Mouse (Mus musculus) thymus, postnatal 0 days (tissue): ENCODE results near the gene AW011738. TPM values are rescaled to one million over a fixed set of nuclear protein-coding genes. Genes with fewer than 3 reads are reported as not detected.
A peak's percentile ranks its signal among the peaks of the same experiment; 100 is the strongest.

Source experiments
- DNase-seq: peaks from one replicate; pipeline ENCODE4 v3.0.0-alpha.2; 2015; ENCODE audit warnings: low spot score
- microRNA-seq: library from miRNA; unstranded; fragments of <30 nt; microRNA quantifications from one replicate; pipeline ENCODE4, GENCODE M21; 2016; ENCODE audit warnings: borderline number of aligned reads
- polyA plus RNA-seq: library from polyadenylated mRNA; unstranded; fragments of >200 nt; fragmentation: Nextera tagmentation; extraction: Ambion mirVana; gene quantifications from 2 replicates; pipeline ENCODE4 v1.2.1, GENCODE M21; 2015

The AW011738 gene
- polyA plus RNA-seq, 1 experiment from 2014 or later = 11.9 TPM

DNA sequence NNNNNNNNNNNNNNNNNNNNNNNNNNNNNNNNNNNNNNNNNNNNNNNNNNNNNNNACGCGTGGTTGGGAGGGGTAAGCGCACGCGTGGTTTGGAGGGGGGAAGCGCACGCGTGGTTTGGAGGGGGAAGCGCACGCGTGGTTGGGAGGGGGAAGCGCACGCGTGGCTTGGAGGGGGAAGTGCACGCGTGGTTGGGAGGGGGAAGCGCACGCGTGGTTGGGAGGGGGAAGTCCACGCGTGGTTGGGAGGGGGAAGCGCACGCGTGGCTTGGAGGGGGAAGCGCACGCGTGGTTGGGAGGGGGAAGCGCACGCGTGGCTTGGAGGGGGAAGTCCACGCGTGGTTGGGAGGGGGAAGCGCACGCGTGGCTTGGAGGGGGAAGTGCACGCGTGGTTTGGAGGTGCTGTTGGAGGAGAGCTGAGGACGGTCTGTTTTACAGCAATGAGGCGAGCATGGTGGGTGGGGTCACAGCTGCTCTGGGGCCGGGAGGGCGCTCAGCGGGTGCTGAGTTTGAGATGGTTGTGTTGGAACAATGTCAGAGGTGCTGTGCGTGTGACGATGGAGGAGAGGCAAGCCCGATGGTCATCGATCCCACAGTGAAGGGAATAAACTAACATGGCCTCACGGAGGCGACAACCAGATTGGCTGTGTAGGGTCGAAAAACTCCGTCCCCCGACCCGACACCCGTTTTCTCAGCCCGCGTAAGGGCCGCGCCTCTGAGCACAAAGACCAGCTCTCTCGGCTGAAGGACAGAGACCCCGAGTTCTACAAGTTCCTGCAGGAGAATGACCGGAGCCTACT lies 33.7 kb downstream of the AW011738 start:
- peak; percentile 28 for DNase-seq

GRCm38 (mm10) chr4:156249567-156249966 lies 46.5 kb downstream of the AW011738 start:
- no peak for DNase-seq

- DNase-seq = no peak
Observed at GRCm38 (mm10) chr4:156251081-156251480, 48.0 kb downstream of the AW011738 start.

- DNase-seq = no peak
Observed at GRCm38 (mm10) chr4:156252140-156252539, 49.0 kb downstream of the AW011738 start.

DNA sequence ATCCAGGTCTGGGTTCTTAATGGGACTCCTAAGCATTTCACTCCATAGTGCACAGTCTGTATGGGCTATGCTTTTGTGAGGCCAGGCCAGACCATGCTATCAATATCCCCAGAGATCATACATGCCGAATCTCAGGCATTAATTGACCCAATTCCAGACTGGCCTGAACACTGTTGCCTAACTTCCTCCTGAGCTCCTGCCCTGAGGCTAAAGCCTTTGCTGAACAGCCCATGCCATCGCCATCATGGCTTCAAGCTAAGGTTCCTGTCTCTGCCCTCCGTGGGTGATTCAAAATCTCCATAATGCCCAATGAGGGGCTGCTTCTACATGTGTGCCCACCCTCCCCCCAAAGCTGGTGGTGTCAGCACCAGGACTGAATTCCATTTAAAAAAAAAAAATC lies 49.5 kb downstream of the AW011738 start:
- DNase-seq = no peak

GRCm38 (mm10) chr4:156253043-156253442 lies 49.9 kb downstream of the AW011738 start:
- DNase-seq = no peak

GRCm38 (mm10) chr4:156254361-156255077 lies 51.4 kb downstream of the AW011738 start:
- peak; percentile 29 for DNase-seq

Small RNA genes lying within 50 kb of the gene (microRNA-seq; reads per million reads assigned to microRNA genes)
- gene Mir7658 = 3.3 reads per million

Other genes with a start within 250 kb of the AW011738 start
- 14.9 and 19.3 TPM in 2 replicates for gene C1qtnf12, start 241.0 kb upstream of the AW011738 start, polyA plus RNA-seq
- 8.4 and 10.7 TPM in 2 replicates for gene B3galt6, start 210.7 kb upstream of the AW011738 start, polyA plus RNA-seq
- 187 and 194 TPM in 2 replicates for gene Sdf4, start 210.4 kb upstream of the AW011738 start, polyA plus RNA-seq
- gene Tnfrsf4, start 189.5 kb upstream of the AW011738 start, polyA plus RNA-seq = 7.9 and 9.5 TPM in 2 replicates
- 13.9 and 14.8 TPM in 2 replicates for gene Tnfrsf18, start 177.1 kb upstream of the AW011738 start, polyA plus RNA-seq
- gene Ttll10, start 143.9 kb upstream of the AW011738 start, polyA plus RNA-seq = 0.27 and 0.35 TPM in 2 replicates
- gene 9430015G10Rik, start 93.3 kb upstream of the AW011738 start, polyA plus RNA-seq = 16.3 and 17.5 TPM in 2 replicates
- gene Rnf223, start 72.8 kb upstream of the AW011738 start, polyA plus RNA-seq = 0.09 and 0.23 TPM in 2 replicates
- gene Agrn, start 5.8 kb upstream of the AW011738 start, polyA plus RNA-seq = 10.4 and 11.6 TPM in 2 replicates
- 70.8 and 74.6 TPM in 2 replicates for gene Isg15, start 2.5 kb upstream of the AW011738 start, polyA plus RNA-seq
- 0.96 and 1.0 TPM in 2 replicates for gene Perm1, start 12.6 kb downstream of the AW011738 start, polyA plus RNA-seq
- gene Plekhn1, start 31.6 kb downstream of the AW011738 start, polyA plus RNA-seq = 15.6 and 16.3 TPM in 2 replicates
- gene Noc2l, start 32.7 kb downstream of the AW011738 start, polyA plus RNA-seq = 82.9 and 89.1 TPM in 2 replicates
- gene Samd11, start 52.4 kb downstream of the AW011738 start, polyA plus RNA-seq = 0.32 and 0.59 TPM in 2 replicates
- not detected in 2 replicates for gene Vmn2r-ps159, start 127.8 kb downstream of the AW011738 start, polyA plus RNA-seq